Mouse (Mus musculus) embryo, embryonic 11.5 days (tissue): Measurements from ENCODE around the gene Klk1b4.

Source experiments
- DNase-seq: peaks from one replicate; pipeline ENCODE4 v3.0.0-alpha.2; 2012; ENCODE audit warnings: low read depth, low spot score

Klk1b4 gene

DNA sequence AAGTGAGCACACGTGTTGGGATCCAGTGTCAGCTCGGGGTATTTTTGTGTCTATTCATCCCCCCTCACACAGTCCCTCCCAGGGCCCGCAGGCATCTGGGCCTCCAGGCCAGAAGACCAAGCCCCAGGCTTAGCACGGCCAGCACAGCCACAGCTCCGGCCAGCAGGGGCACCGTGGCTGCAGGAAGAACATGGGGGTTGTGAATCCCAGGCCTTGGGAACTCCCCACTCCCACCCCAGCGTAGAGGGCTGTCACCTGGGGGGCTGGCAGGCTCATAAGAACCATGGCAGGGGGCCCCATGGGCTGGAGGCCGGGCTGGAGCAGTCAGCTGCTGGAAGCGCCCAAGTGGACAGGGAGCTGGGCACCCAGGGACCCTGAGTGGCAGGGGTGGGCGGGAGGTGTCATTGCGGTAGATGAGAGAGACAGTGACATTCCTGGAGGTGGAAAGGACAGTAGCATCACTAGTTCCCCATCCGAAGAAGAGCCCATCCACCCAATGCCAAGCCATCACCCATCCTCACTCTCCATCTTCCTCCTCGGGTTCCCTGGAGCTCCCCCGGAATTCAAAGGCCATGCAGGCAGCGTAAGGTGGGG is 45.9 kb downstream of the Klk1b4 start:
- no peak for DNase-seq

DNA sequence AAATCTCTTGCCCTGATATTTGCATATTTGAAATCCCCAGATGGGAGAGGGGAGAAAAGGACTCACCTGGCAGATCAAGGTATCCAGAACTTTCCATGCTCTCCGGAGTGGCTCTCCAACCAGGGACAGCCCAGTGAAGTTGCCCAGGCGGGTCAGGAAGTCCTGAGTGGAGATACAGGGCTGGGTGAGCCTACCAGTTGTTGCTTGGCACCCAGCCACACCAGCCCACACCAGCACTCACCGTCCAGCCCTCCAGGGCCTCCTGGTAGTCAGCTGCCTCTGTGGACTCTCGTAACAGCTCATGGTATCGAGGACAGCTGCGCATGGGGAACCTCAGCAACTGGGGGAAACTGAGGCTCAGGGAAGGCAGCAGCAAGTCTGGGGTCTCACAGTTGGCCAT is 47.7 kb downstream of the Klk1b4 start:
- DNase-seq = no peak

DNA sequence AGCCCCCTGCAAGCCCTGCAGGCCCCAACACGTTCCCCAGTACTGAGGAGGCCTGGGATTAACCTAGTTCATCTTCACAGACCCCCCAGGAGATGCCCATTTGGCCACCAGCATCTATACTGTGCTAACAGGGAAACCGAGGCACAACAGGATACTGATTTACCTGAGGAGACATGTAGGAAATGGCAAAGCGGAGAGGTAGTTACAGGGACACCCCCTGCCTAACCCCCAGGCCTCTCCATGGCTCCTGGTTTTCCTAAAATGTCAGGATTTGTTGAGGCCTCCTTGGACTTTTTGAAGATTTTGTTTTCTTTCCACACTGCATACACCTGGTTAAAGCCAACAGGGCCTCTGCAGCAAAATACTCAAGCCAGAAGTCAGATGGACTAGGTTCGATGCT is 50.0 kb downstream of the Klk1b4 start, which contains the start of gene Acp4:
Gene Acp4, minus strand, starts transcription at position 101 of the 400 bp plus-strand sequence.
- no peak for DNase-seq

DNA sequence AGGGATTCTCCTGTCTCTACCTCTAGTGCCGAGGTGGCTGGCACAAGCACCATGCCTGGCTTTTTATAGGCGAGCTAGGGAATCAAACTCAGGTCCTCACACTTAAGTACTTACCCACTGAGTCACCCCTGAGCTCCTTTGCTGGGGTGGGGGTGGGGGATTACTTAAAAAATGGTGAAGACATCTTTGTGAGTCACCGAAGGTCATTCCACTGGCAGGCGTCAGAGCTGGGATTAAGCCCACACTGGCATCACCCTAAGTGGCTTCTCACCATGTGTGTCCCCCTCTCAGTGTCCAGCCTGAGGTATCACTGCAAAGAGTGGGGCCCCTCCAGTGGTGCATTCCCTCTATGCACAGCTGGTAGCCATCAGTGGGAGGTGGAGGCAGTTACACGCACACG is 53.2 kb downstream of the Klk1b4 start:
- no peak for DNase-seq

DNA sequence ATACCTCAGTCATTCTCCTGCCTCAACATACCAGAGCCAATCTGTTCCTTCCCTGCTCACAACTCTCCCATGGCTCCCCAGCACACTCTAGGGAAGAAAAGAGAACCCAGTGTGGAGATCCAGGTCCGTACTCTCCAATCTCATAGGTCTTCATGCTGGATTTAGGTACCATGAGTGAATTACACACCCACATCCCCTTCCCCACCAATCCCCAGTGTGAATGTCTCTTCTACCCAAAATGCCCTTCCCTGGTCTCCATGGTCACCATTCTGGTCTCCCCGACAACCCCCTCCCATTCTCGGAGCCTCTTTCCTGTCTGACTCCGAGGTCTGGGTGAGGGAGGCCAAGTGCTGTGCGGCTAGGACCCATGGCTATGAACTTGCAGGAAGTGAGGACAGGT is 53.9 kb downstream of the Klk1b4 start, which contains the start of gene Gm15517:
Gene Gm15517, plus strand, starts transcription at position 301 of the 400 bp plus-strand sequence.
- DNase-seq = no peak
